18 mouse cellular contexts compared by ENCODE assay signal in the genomic region with DNA sequence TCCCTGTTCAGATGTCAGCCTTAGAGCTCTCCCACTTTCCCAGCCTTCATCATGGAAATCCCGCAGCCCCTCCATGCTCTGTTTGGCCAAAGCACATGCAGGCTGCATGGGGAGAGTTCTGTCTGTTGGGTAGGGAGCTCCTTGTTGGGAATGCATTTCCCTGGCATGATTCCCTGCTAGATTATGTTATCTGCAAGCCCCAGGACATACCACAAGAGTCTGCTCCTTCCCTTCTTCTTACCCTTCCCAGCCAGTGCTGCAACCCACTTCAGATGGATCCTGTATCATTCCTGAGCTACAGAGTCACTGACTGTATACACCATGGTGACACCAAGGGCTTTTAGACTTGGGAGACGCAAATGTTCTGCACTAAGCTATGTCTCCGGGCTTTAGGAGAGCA. TPM values are rescaled to one million over a fixed set of nuclear protein-coding genes. Genes with fewer than 3 reads are reported as not detected.
DNase-seq lines count a peak whose midpoint lies in the region; ATAC-seq lines count a peak whose summit lies in the region.
"Had no signal": no experiment of that assay in that cellular context is flagged by ENCODE, and none has a peak within 500 bp of the region (broad histone marks: within the 10 kb centered on the region; RNA-seq: fewer than 3 reads in every experiment).

No protein-coding gene starts in this region.

- H3K4me3 ChIP-seq in midbrain, embryonic 16.5 days (ENCODE audit: low read depth, low read length): no peak overlapping the region
- H3K4me3 ChIP-seq in midbrain, embryonic 14.5 days (replicated peaks; ENCODE audit: low read depth, low read length): no peak overlapping the region
- H3K4me3 ChIP-seq in limb, embryonic 10.5 days: no peak overlapping the region
- H3K4me3 ChIP-seq in hindbrain, embryonic 11.5 days (ENCODE audit: low read depth, low read length): no peak overlapping the region
- H3K4me3 ChIP-seq in heart, embryonic 10.5 days: no peak overlapping the region
- H3K4me3 ChIP-seq: embryonic facial prominence, embryonic 13.5 days; embryonic facial prominence, embryonic 15.5 days; erythroblast, embryonic 14.5 days; forebrain, embryonic 10.5 days; forebrain, embryonic 12.5 days had no signal

- H3K4me1 ChIP-seq in midbrain, embryonic 16.5 days (ENCODE audit: control insufficient read depth, insufficient read depth, low read length): no peaks in the 10 kb centered on the region; the same call in 1 of the 2 replicates
- H3K4me1 ChIP-seq in midbrain, embryonic 14.5 days (ENCODE audit: control insufficient read depth, insufficient read depth, low read length): peaks cover 2% of the 10 kb centered on the region; the same call in 1 of the 2 replicates
- peaks cover 62% of the 10 kb centered on the region for H3K4me1 ChIP-seq in limb, embryonic 10.5 days
- H3K4me1 ChIP-seq in hindbrain, embryonic 11.5 days (replicated peaks; ENCODE audit: control insufficient read depth, insufficient read depth, low read length): no peaks in the 10 kb centered on the region
- H3K4me1 ChIP-seq in heart, embryonic 10.5 days: 0 out of 2 replicates have a peak, but pooled peaks cover 2% of the 10 kb centered on the region
- H3K4me1 ChIP-seq: forebrain, embryonic 12.5 days had no signal

- WGBS in midbrain, embryonic 16.5 days: 82% methylated on average over 3 of the region's 3 CpGs
- WGBS in midbrain, embryonic 14.5 days: 91% methylated on average over 3 of the region's 3 CpGs
- WGBS in limb, embryonic 10.5 days: 83% methylated on average over 3 of the region's 3 CpGs
- WGBS in hindbrain, embryonic 11.5 days: 83% methylated on average over 3 of the region's 3 CpGs
- 74% methylated on average over 3 of the region's 3 CpGs for WGBS in heart, embryonic 10.5 days

- DNase-seq in midbrain, embryonic 14.5 days: no peak
- peak; percentile 61 for DNase-seq in NIH3T3 (ENCODE audit: low read depth)
- DNase-seq in limb, embryonic 10.5 days (ENCODE audit: low spot score): no peak
- no peak for DNase-seq in hindbrain, embryonic 11.5 days (ENCODE audit: low spot score)
- no peak for DNase-seq in heart, embryonic 10.5 days (ENCODE audit: low spot score)
- DNase-seq: adrenal gland, adult 8-10 months; adrenal gland, postnatal 14 days; adrenal gland, postnatal 36 days; cerebellum, adult 8-10 months; cerebellum, postnatal 14 days had no signal

- no peaks in the 10 kb centered on the region for H3K27me3 ChIP-seq in midbrain, embryonic 16.5 days (ENCODE audit: control insufficient read depth, insufficient read depth, low read depth, low read length)
- no peaks in the 10 kb centered on the region for H3K27me3 ChIP-seq in midbrain, embryonic 14.5 days (ENCODE audit: control insufficient read depth, insufficient read depth, low read length)
- H3K27me3 ChIP-seq in limb, embryonic 10.5 days (ENCODE audit: low read depth, poor library complexity, severe bottlenecking): no peaks in the 10 kb centered on the region
- no peaks in the 10 kb centered on the region for H3K27me3 ChIP-seq in hindbrain, embryonic 11.5 days (ENCODE audit: control insufficient read depth, insufficient read depth, low read length)
- peaks cover 6% of the 10 kb centered on the region; the same call in 1 of the 2 replicates for H3K27me3 ChIP-seq in heart, embryonic 10.5 days (ENCODE audit: insufficient read depth, poor library complexity, severe bottlenecking)
- H3K27me3 ChIP-seq: embryonic facial prominence, embryonic 15.5 days had no signal

- 0 out of 2 replicates have a peak overlapping the region, but pooled peaks have one; percentile 6 for H3K9ac ChIP-seq in midbrain, embryonic 16.5 days (ENCODE audit: low read depth, low read length)
- H3K9ac ChIP-seq in midbrain, embryonic 14.5 days (replicated peaks; ENCODE audit: low read length): no peak overlapping the region
- H3K9ac ChIP-seq in hindbrain, embryonic 11.5 days (ENCODE audit: low read depth, low read length): no peak overlapping the region
- H3K9ac ChIP-seq: embryonic facial prominence, embryonic 13.5 days; embryonic facial prominence, embryonic 15.5 days; forebrain, embryonic 12.5 days had no signal

- ATAC-seq in midbrain, embryonic 16.5 days: no peak
- no peak for ATAC-seq in midbrain, embryonic 14.5 days (ENCODE audit: low FRiP score, low TSS enrichment)
- ATAC-seq in hindbrain, embryonic 11.5 days (ENCODE audit: low FRiP score): no peak
- ATAC-seq: forebrain, embryonic 14.5 days; forebrain, embryonic 16.5 days had no signal

- no peaks in the 10 kb centered on the region for H3K36me3 ChIP-seq in midbrain, embryonic 16.5 days (ENCODE audit: control insufficient read depth, insufficient read depth, low read length)
- no peaks in the 10 kb centered on the region for H3K36me3 ChIP-seq in midbrain, embryonic 14.5 days (ENCODE audit: control insufficient read depth, insufficient read depth, low read length)
- no peaks in the 10 kb centered on the region for H3K36me3 ChIP-seq in limb, embryonic 10.5 days
- H3K36me3 ChIP-seq in hindbrain, embryonic 11.5 days (ENCODE audit: control insufficient read depth, insufficient read depth, low read length): no peaks in the 10 kb centered on the region
- H3K36me3 ChIP-seq in heart, embryonic 10.5 days: no peaks in the 10 kb centered on the region
- H3K36me3 ChIP-seq: embryonic facial prominence, embryonic 13.5 days; embryonic facial prominence, embryonic 15.5 days; forebrain, embryonic 10.5 days; forebrain, embryonic 12.5 days had no signal

- H3K27ac ChIP-seq in midbrain, embryonic 16.5 days (ENCODE audit: low read length): no peak overlapping the region
- no peak overlapping the region for H3K27ac ChIP-seq in midbrain, embryonic 14.5 days (replicated peaks; ENCODE audit: low read depth, low read length)
- H3K27ac ChIP-seq in limb, embryonic 10.5 days: peak overlapping the region; percentile 46; the same call in 1 of the 2 replicates
- H3K27ac ChIP-seq in hindbrain, embryonic 11.5 days (ENCODE audit: low read depth, low read length): no peak overlapping the region
- H3K27ac ChIP-seq in heart, embryonic 10.5 days: no peak overlapping the region
- H3K27ac ChIP-seq: embryonic facial prominence, embryonic 13.5 days; embryonic facial prominence, embryonic 15.5 days; forebrain, embryonic 10.5 days; forebrain, embryonic 12.5 days had no signal

- H3K9me3 ChIP-seq in midbrain, embryonic 16.5 days (replicated peaks; ENCODE audit: control insufficient read depth, low read length, poor library complexity, severe bottlenecking): no peaks in the 10 kb centered on the region
- no peaks in the 10 kb centered on the region for H3K9me3 ChIP-seq in midbrain, embryonic 14.5 days (ENCODE audit: control insufficient read depth, low read length)
- H3K9me3 ChIP-seq in limb, embryonic 10.5 days (replicated peaks): no peaks in the 10 kb centered on the region
- H3K9me3 ChIP-seq in hindbrain, embryonic 11.5 days (ENCODE audit: control insufficient read depth, low read length): no peaks in the 10 kb centered on the region
- H3K9me3 ChIP-seq in heart, embryonic 10.5 days: no peaks in the 10 kb centered on the region
- H3K9me3 ChIP-seq: embryonic facial prominence, embryonic 13.5 days; embryonic facial prominence, embryonic 15.5 days; forebrain, embryonic 10.5 days; forebrain, embryonic 12.5 days had no signal

- H3K4me2 ChIP-seq in midbrain, embryonic 16.5 days (ENCODE audit: low read length): no peak overlapping the region
- no peak overlapping the region for H3K4me2 ChIP-seq in midbrain, embryonic 14.5 days (ENCODE audit: low read length)
- no peak overlapping the region for H3K4me2 ChIP-seq in hindbrain, embryonic 11.5 days (replicated peaks; ENCODE audit: low read depth, low read length)
- H3K4me2 ChIP-seq: embryonic facial prominence, embryonic 13.5 days; embryonic facial prominence, embryonic 15.5 days; forebrain, embryonic 12.5 days had no signal

RNA-seq across cellular contexts. Expression of gene Noc4l, which starts 43.8 kb away (rescaled TPM):
- polyA plus RNA-seq in midbrain, embryonic 16.5 days (2015; fragmentation: Nextera tagmentation; extraction: Ambion mirVana): 46.0 and 47.6 TPM in 2 replicates
- 38.1 and 41.3 TPM in 2 replicates for polyA plus RNA-seq in midbrain, embryonic 14.5 days (2014; fragmentation: Nextera tagmentation; extraction: Ambion mirVana)
- polyA plus RNA-seq in limb, embryonic 10.5 days (2016; fragmentation: Nextera tagmentation; extraction: Ambion mirVana): 90.4 and 102 TPM in 2 replicates
- polyA plus RNA-seq in hindbrain, embryonic 11.5 days (2014; fragmentation: Nextera tagmentation; extraction: Ambion mirVana): 48.2 and 51.0 TPM in 2 replicates
- 55.1 and 73.2 TPM in 2 replicates for polyA plus RNA-seq in heart, embryonic 10.5 days (2016; fragmentation: Nextera tagmentation; extraction: Ambion mirVana)

RNA-seq across cellular contexts. Expression of gene Ddx51, which starts 43.8 kb away (rescaled TPM):
- 18.0 and 18.1 TPM in 2 replicates for polyA plus RNA-seq in midbrain, embryonic 16.5 days (2015; fragmentation: Nextera tagmentation; extraction: Ambion mirVana)
- polyA plus RNA-seq in midbrain, embryonic 14.5 days (2014; fragmentation: Nextera tagmentation; extraction: Ambion mirVana): 16.2 and 21.7 TPM in 2 replicates
- polyA plus RNA-seq in limb, embryonic 10.5 days (2016; fragmentation: Nextera tagmentation; extraction: Ambion mirVana): 38.1 and 51.8 TPM in 2 replicates
- 26.0 and 30.3 TPM in 2 replicates for polyA plus RNA-seq in hindbrain, embryonic 11.5 days (2014; fragmentation: Nextera tagmentation; extraction: Ambion mirVana)
- polyA plus RNA-seq in heart, embryonic 10.5 days (2016; fragmentation: Nextera tagmentation; extraction: Ambion mirVana): 21.2 and 33.9 TPM in 2 replicates
